Mouse (Mus musculus) C2C12 (cell line): ENCODE measurements at regions not wholly inside any gene's neighbourhood (a gene's known extent, or its start where the extent isn't known, plus 50 kb on each side); places are given as distances from the start of the nearest gene placed in this dataset.

Source experiments
- CTCF ChIP-seq: IDR thresholded peaks from one replicate; pipeline ENCODE4 v1.5.1; 2011; ENCODE audit not compliant: control insufficient read depth, insufficient read depth, insufficient read length
- MAX ChIP-seq: IDR thresholded peaks from one replicate; pipeline ENCODE4 v1.6.1; 2011; ENCODE audit warnings: mild to moderate bottlenecking, control low read depth

DNA sequence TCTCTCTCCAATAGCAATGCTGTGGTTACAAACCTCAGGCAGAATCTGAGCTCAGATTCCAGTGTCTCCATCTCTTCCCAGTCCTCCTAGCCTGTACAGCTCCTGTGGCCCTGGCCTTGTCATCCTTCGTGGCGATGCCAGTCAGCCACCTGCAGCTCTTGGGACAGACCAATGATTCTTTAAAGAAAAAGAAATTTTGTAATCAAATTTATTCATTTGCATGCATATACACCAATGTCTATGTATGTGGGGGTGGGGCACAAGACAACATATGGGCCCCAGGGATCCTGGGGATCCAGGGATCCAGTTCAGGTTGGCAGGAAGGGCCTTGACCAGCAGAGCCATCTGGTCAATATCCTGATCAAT, 57.4 kb downstream of the Irf2bpl start:
- TF ChIP-seq CTCF (no peak), MAX (no peak)
